Mouse (Mus musculus) heart, postnatal 10 days (tissue): Measurements from ENCODE around the gene Gpr65. TPM values are rescaled to one million over a fixed set of nuclear protein-coding genes. Genes with fewer than 3 reads are reported as not detected.
"Not testable (repeated sequence)": the region's sequence is repeated elsewhere in the genome, so short reads cannot be mapped to it uniquely, and the experiment has no call there.

Experiments used
- DNase-seq, 2 experiments: peaks; one replicate each; pipeline ENCODE4 v3.0.0; 2021
- intact Hi-C: fragments of 180-260 bp; cut with DNase I; formaldehyde crosslinking; loops from one replicate; pipeline ENCODE4 v1.15.1; 2025
- total RNA-seq, 2 experiments: library from RNA; stranded (reverse); gene quantifications; 2 replicates each; pipeline ENCODE4 v1.2.3; 2021

Gene Gpr65
- under 1 TPM; 0.57 to 0.72 TPM for total RNA-seq

DNA sequence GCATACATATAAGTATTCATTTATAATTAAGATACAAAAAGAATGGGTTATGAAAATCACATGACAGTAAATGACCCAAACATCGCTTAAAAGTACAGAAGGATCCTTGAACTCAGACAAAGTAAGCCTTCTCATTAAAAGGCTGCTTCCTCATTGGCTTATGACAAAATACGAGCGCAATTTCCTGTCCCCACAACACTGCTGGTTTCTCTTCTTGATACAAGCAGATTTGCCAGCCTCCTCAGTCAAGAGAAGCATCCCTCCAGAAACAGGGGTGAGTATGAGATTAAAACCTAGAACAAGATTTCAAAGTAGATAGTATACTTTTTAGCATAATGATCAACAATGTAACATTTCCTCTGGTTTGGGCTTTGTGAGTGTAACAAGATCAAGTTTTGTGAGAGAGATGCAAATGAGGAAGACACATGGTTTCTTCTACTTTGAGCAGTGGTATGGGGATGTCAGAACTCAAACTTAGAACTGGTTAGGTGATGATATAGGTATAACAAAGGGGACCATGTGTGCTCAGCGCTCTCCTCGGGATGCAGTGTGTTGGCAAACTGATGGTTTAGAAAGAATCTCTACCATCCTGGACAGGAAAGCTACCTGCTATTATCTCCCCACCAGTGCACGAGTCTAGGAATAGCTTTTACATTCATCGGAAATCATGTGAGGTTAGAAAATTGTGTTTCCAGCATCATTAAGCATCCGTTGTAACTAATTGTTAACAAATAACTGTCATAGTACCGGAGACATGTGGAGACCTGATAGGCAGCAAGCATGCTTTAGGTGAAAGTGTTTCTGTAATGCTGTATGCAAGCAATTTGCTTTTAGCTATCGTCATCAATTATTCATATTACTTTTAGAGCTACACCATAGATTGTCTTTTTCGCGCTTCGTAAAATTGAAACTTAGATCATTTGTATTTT is at the start of gene Gpr65:
Gene Gpr65 (plus strand): TSS at position 195 of the 929 bp plus-strand sequence.
- intact Hi-C loops = no loop called here
- DNase-seq = no peak

- no peak for DNase-seq
- intact Hi-C loops = no loop called here
These were observed 45.1 kb upstream of the Gpr65 start for GRCm38 (mm10) chr12:98223286-98223685.

GRCm38 (mm10) chr12:98227037-98227436 is 41.4 kb upstream of the Gpr65 start:
- intact Hi-C loops = no loop called here
- DNase-seq = no peak

DNA sequence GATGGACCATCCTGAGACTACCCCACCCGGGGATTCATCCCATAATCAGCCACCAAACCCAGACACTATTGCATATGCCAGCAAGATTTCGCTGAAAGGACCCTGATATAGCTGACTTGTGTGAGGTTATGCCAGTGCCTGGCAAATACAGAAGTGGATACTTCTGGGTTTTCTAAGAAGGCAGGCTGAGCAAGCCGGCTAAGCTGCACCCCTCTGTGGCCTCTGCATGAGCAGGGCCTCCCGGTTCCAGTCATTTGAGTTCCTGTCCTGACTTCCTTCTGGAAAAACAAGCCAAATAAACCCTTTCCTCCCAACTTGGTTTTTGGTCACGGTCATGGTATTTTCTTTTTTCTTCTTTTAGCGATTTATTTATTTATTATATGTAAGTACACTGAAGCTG is 30.0 kb upstream of the Gpr65 start:
- DNase-seq, intact Hi-C loops: not testable (repeated sequence)

DNA sequence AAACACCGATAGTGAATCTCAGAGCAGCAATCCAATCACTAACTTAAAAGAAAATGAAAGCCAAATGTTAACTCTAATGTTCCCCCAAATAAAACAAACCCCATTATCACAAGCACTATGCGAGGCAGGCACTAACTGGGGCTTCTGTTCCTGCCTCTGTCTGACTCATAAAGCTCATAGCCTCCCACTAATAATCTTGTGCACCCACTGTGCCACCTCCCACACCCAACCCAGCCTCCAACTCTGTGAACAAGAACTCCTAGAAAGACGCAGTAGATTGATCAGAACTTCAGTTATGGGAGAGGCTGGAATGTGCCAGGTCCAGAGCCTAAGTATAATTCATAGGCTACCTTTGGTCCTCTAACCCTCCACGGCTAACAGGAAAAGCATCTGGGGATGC is 24.3 kb upstream of the Gpr65 start:
- intact Hi-C loops = no loop called here
- DNase-seq = no peak

- intact Hi-C loops = no loop called here
- DNase-seq = no peak
These were observed 23.6 kb upstream of the Gpr65 start for GRCm38 (mm10) chr12:98244865-98245264.

GRCm38 (mm10) chr12:98246835-98247234 is 21.6 kb upstream of the Gpr65 start:
- intact Hi-C loops = no loop called here
- DNase-seq = no peak

DNA sequence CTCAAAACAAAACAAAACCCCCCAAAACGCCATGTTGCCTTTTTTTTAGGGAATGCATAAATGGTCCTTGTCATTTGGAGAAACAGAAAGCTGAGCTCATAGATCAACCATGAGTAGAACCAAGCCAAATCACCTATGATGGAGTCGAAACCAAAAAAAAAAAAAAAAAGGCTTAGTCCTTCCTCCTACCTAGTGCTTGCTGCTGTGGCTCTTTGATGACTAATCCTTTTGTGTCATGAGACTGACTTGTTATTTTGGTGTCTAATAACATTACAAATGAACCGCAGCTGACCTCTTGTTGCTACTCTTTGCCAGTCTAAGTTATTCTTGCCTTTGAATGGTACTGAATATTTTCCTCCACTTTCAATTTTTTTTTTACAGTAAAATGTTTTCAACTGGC is 18.8 kb upstream of the Gpr65 start:
- DNase-seq = no peak
- intact Hi-C loops = no loop called here

DNA sequence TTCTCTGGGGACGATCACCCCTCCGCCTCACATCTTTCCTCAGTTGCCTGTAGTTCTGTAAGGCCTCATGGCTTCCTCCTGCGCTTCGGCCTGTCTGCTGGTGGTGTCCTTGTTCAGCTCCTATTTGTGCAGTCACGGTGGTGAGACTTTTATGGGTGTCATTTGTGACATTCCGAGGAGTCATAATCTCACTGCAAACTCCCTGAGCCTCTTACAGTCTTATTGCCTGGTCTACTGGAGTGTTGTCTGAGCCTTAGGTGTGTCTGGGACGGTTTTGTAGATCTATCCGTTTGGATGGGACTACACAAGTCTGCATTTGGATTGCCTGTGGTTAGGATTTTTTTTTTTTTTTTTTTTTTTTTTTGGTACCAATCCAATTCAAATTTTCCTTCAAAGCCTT is 18.1 kb upstream of the Gpr65 start:
- no peak for DNase-seq
- intact Hi-C loops = no loop called here

- intact Hi-C loops = no loop called here
- DNase-seq = no peak
These were observed 16.0 kb upstream of the Gpr65 start for GRCm38 (mm10) chr12:98252417-98252816.

GRCm38 (mm10) chr12:98255373-98255995 is 13.0 kb upstream of the Gpr65 start:
- intact Hi-C loops = no loop called here
- no peak for DNase-seq

- peak in 1 of 2 experiments; percentile 19 for DNase-seq
- intact Hi-C loops = no loop called here
These were observed 10.0 kb upstream of the Gpr65 start for GRCm38 (mm10) chr12:98258371-98258844.

DNA sequence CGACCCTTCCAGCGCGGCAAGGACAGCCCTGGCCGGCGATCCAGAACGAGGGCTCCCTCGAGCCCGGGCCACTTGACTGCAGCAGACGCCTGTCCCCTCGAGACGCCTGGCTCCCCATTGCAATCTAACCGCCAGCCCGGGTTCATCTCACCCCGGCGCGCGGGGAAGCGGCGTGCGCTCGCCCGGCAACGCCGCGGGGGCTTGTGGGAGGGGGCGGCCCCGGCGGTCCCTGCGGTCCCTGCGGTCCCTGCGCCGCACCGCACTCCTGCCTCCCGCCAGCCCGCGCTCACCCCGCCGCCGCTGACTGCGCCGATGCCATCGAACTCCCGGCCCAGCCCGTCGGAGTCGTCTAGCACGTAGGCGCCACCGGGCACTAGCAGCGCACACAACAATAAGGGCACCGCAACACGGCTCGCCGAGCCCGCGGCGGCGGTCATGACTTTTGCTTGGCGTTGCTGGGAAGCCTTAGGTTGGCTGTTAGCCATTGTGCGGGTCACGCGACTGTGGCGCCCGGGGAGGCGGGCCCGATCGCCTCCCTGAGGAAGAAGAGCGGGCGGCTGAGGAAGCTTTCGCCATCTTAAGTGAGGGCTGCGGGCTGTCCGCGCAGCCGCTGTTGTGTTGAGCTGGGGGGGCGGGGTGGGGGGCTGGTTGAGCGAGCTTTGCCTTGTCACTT is 9.5 kb upstream of the Gpr65 start, which contains the start of gene Galc:
Gene Galc (minus strand): TSS at position 615 of the 673 bp plus-strand sequence.
- intact Hi-C loops = no loop called here

DNA sequence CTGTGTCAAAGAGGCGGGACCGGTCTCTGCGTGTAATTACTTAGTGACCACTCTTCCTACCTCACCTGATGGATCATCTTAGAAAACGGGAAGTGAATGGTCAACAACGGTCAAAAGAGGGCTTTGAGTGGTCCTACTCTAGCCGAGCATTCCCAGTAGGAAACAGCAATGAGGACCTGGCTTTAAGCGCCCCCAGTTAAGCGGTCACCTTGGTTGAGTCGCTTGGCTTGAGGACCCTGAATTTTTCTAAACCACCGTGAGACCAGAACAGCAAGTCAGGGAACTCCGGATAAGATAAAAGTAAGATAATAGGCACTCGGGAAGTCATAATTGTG is 8.9 kb upstream of the Gpr65 start:
- intact Hi-C loops = no loop called here
- no peak for DNase-seq

More for the DNA sequence above, 9.5 kb upstream of the Gpr65 start, which contains the start of gene Galc:
- peak; percentile 92 to 94 for DNase-seq

GRCm38 (mm10) chr12:98265697-98266096 is 2.7 kb upstream of the Gpr65 start:
- no peak for DNase-seq
- intact Hi-C loops = no loop called here

DNA sequence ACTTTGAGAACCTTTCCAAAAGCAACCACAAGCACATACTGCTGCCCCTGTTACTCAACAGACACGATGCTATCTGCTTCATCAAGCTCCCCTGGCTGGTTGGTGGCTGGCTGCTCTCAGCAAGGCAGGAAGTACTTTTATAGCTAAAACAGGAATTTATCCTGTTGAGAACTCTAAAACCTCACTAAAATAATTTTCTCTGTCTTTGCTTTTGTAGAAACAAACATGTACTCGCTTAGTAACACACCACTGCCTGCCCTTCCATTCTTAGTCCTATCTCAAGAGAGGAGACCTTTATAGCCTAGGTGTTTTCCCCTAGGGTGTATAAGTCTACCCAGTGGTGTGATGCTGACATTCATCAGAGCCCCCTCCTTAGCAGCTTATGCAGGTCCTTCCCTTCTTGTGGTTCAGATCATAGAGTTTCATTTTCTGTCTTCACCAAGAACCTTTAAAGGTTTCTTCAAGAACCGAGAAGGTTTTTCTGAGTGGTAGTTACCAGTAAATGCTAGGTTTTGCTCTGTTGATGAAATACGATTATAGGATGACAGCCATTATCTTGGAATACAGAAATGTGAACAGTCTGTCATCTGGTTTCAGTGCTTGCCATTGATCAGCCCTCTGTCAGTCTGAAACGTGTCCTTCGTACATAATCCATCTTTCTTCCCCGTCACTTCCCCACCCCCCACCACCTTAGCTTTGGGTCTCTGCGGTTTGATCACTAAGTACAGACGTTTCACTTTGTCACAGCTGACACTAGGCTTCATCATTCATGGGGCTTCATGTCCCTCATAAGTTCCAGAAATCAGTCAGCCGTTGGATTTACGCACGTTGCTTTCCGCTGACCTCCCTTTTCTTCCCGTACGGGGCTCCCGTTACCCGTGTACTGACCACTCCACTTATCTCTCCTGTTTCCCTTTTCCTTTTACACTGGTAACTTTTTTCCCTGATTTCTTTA is 1.6 kb downstream of the Gpr65 start:
- DNase-seq = no peak
- intact Hi-C loops = no loop called here

GRCm38 (mm10) chr12:98270810-98271566 is 2.6 kb downstream of the Gpr65 start:
- DNase-seq = no peak
- intact Hi-C loops = no loop called here

DNA sequence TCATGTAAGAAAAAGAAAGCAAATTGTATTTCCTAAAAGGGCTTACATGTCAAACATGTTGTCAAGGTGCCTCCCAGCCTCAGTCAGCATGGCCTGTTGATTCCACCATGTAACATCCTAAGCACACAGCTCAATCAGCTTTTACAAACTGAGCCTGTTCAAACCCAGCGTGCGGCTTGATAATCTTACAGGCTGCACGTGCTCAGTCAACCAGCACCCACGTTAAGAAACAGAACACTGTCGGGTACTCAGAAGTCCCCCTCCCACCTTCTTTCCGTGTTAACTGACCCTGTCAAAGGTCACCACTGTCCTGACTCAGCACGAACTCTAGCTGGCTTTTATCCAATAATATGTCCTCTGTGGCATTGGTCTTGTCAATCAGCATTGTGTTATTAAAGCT is 4.0 kb downstream of the Gpr65 start:
- intact Hi-C loops = no loop called here
- no peak for DNase-seq

- intact Hi-C loops = loop anchor here (2.0 to 5.0 kb wide), 3 partner anchors 66 to 340 kb away; no protein-coding TSS in a partner anchor
These were observed 12.1 kb downstream of the Gpr65 start for GRCm38 (mm10) chr12:98280530-98280929.

More at GRCm38 (mm10) chr12:98280530-98280929, 12.1 kb downstream of the Gpr65 start:
- DNase-seq = peak; percentile 62 to 74
